ENCODE assay signal across 8 mouse cellular contexts in genomic region chr9:40749832-40750620, GRCm38 (mm10). TPM values are rescaled to one million over a fixed set of nuclear protein-coding genes. Genes with fewer than 3 reads are reported as not detected.
A peak's percentile ranks its signal among the peaks of the same experiment; 100 is the strongest.
DNase-seq lines count a peak whose midpoint lies in the region; ATAC-seq lines count a peak whose summit lies in the region.

No protein-coding gene starts in this region.

- no peak overlapping the region for H3K9ac ChIP-seq in lung, embryonic 16.5 days (ENCODE audit: low read length)

- no peaks in the 10 kb centered on the region for H3K36me3 ChIP-seq in lung, embryonic 16.5 days (ENCODE audit: control insufficient read depth, insufficient read depth, low read length)
- H3K36me3 ChIP-seq in splenic B cell, adult 2 months (ENCODE audit: control insufficient read depth, insufficient read depth, low read length, poor library complexity, severe bottlenecking), result no peaks in the 10 kb centered on the region

- no peaks in the 10 kb centered on the region for H3K27me3 ChIP-seq in lung, embryonic 16.5 days (ENCODE audit: control insufficient read depth, insufficient read depth, low read depth, low read length)
- no peaks in the 10 kb centered on the region for H3K27me3 ChIP-seq in splenic B cell, adult 2 months (ENCODE audit: control insufficient read depth, insufficient read depth, low read length, poor library complexity, severe bottlenecking)

- H3K27ac ChIP-seq in lung, embryonic 16.5 days (ENCODE audit: low read length), result no peak overlapping the region

- ATAC-seq in lung, embryonic 16.5 days (ENCODE audit: low read depth), result peak; percentile 78

- H3K4me2 ChIP-seq in lung, embryonic 16.5 days (ENCODE audit: low read depth, low read length), result no peak overlapping the region

- H3K4me1 ChIP-seq in lung, embryonic 16.5 days (replicated peaks; ENCODE audit: control insufficient read depth, insufficient read depth, low read length), result no peaks in the 10 kb centered on the region

- WGBS in lung, embryonic 16.5 days, result 69% methylated on average over 8 of the region's 8 CpGs

- H3K9me3 ChIP-seq in lung, embryonic 16.5 days (ENCODE audit: control insufficient read depth, low read length), result no peaks in the 10 kb centered on the region

- H3K4me3 ChIP-seq in lung, embryonic 16.5 days (ENCODE audit: low read length), result no peak overlapping the region

- DNase-seq in cerebellum, adult 18-20 months, result peak; percentile 40 to 54
- DNase-seq in cerebellum, adult 11-12 months, result no peak
- peak; percentile 27 to 54 for DNase-seq in spleen, postnatal 36 days (ENCODE audit: low spot score in 2 of 2)
- no peak for DNase-seq in spleen, postnatal 4 days (ENCODE audit: low spot score in 2 of 2)
- peak; percentile 62 for DNase-seq in forelimb bud, embryonic 11.5 days (ENCODE audit: low read depth, low spot score)
- peak; percentile 74 for DNase-seq in splenic B cell, adult 2 months (ENCODE audit: low read depth, low spot score)
- DNase-seq in urinary bladder, postnatal 36 days (ENCODE audit: low spot score in 2 of 2), result no peak

RNA-seq across cellular contexts. Expression of gene Hspa8, which starts 50.8 kb away (rescaled TPM):
- 2,362 and 2,391 TPM in 2 replicates for polyA plus RNA-seq in lung, embryonic 16.5 days (2015; fragmentation: Nextera tagmentation; extraction: Ambion mirVana)

Comparison
In these comparisons a context has a peak if more than half of its experiments do, and no peak if none do; other contexts are left out.
1. DNase-seq: peak in cerebellum, adult 18-20 months (2 of 2), spleen, postnatal 36 days (2 of 2), forelimb bud, embryonic 11.5 days (single experiment) and splenic B cell, adult 2 months (single experiment); none in cerebellum, adult 11-12 months (single experiment), spleen, postnatal 4 days (0 of 2) and urinary bladder, postnatal 36 days (0 of 2).